Mouse (Mus musculus) limb, embryonic 11.5 days (tissue): Measurements from ENCODE around the gene Zfp141. TPM values are rescaled to one million over a fixed set of nuclear protein-coding genes. Genes with fewer than 3 reads are reported as not detected.

Experiments
- ATAC-seq: fragments of 200-750 bp; cut with Nextera tagmentation; 2 replicates; pipeline ENCODE4 v1.8.0; 2017; ENCODE audit warnings: low read depth; ENCODE audit not compliant: insufficient number of reproducible peaks, low FRiP score, low TSS enrichment
- DNase-seq: peaks from one replicate; pipeline ENCODE4 v3.0.0-alpha.2; 2015; ENCODE audit warnings: low spot score
- H3K27ac ChIP-seq: fragments of 300-500 bp; sonication (generic); replicated peaks from 2 replicates; pipeline ENCODE4 v1.5.1; 2014; ENCODE audit warnings: low read depth, mild to moderate bottlenecking, low read length
- H3K27me3 ChIP-seq: fragments of 300-500 bp; sonication (generic); 2 replicates; pipeline ENCODE4 v1.6.1; 2014; ENCODE audit warnings: mild to moderate bottlenecking, low read length, mixed read lengths; ENCODE audit not compliant: control insufficient read depth, insufficient read depth
- H3K36me3 ChIP-seq: fragments of 300-500 bp; sonication (generic); 2 replicates; pipeline ENCODE4 v1.6.1; 2014; ENCODE audit warnings: mild to moderate bottlenecking, low read length, moderate library complexity, mixed read lengths; ENCODE audit not compliant: control insufficient read depth, insufficient read depth
- H3K4me1 ChIP-seq: fragments of 300-500 bp; sonication (generic); 2 replicates; pipeline ENCODE4 v1.6.1; 2014; ENCODE audit warnings: low read length, mixed read lengths; ENCODE audit not compliant: control insufficient read depth, insufficient read depth
- H3K4me2 ChIP-seq: fragments of 300-500 bp; sonication (generic); 2 replicates; pipeline ENCODE4 v1.6.1; 2014; ENCODE audit warnings: low read depth, mild to moderate bottlenecking, moderate library complexity; ENCODE audit not compliant: severe bottlenecking
- H3K4me3 ChIP-seq: fragments of 300-500 bp; sonication (generic); 2 replicates; pipeline ENCODE4 v1.5.1; 2014; ENCODE audit warnings: low read depth, low read length
- H3K9ac ChIP-seq: fragments of 300-500 bp; sonication (generic); 2 replicates; pipeline ENCODE4 v1.6.1; 2014; ENCODE audit warnings: mild to moderate bottlenecking, low read length
- H3K9me3 ChIP-seq: fragments of 300-500 bp; sonication (generic); 2 replicates; pipeline ENCODE4 v1.6.1; 2016; ENCODE audit warnings: low read length; ENCODE audit not compliant: control insufficient read depth
- WGBS: fragments of 180-500 bp; shearing (Covaris S2); extraction: QIAGEN DNeasy Blood & Tissue Kit; methylation state at CpG from one replicate; pipeline ENCODE4 v1.1.7; 2014; 5-methylcytosine and 5-hydroxymethylcytosine counted together
- polyA plus RNA-seq: library from polyadenylated mRNA; unstranded; fragments of >200 nt; fragmentation: Nextera tagmentation; extraction: Ambion mirVana; gene quantifications from 2 replicates; pipeline ENCODE4 v1.2.1, GENCODE M21; 2014

Gene Zfp141
- polyA plus RNA-seq, 1 experiment from 2014 or later: 14.3 TPM

- no peak for DNase-seq
- H3K4me2 ChIP-seq: no peak overlapping the region
- H3K27me3 ChIP-seq: no peaks in the 10 kb centered on the region
- no peak for ATAC-seq
- H3K36me3 ChIP-seq: no peaks in the 10 kb centered on the region
- H3K4me1 ChIP-seq: no peaks in the 10 kb centered on the region
- no peak overlapping the region for H3K9ac ChIP-seq
- no peak overlapping the region for H3K4me3 ChIP-seq
- peaks cover 17% of the 10 kb centered on the region; the same call in 1 of the 2 replicates for H3K9me3 ChIP-seq
- no peak overlapping the region for H3K27ac ChIP-seq
- 42% methylated on average over 3 of the region's 3 CpGs for WGBS
These were observed 54.9 kb downstream of the Zfp141 start for GRCm38 (mm10) chr7:42450618-42451017.

- H3K4me3 ChIP-seq: no peak within 1 kb of the TSS
- no peak within 1 kb of the TSS for H3K9ac ChIP-seq
- H3K9me3 ChIP-seq: peaks cover 28% of the 10 kb centered on the region; the same call in 1 of the 2 replicates
- no peaks in the 10 kb centered on the region for H3K36me3 ChIP-seq
- no peaks in the 10 kb centered on the region for H3K4me1 ChIP-seq
- H3K27me3 ChIP-seq: no peaks in the 10 kb centered on the region
- H3K4me2 ChIP-seq: no peak within 1 kb of the TSS
- no peak for ATAC-seq
- WGBS: 74% methylated on average over 5 of the region's 5 CpGs
- no peak for DNase-seq
- no peak within 1 kb of the TSS for H3K27ac ChIP-seq
These were observed 57.7 kb downstream of the Zfp141 start, which contains the start of gene 4933421I07Rik for GRCm38 (mm10) chr7:42447850-42448249. Gene 4933421I07Rik (minus strand): TSS chr7:42448120.

- no peaks in the 10 kb centered on the region for H3K27me3 ChIP-seq
- H3K36me3 ChIP-seq: no peaks in the 10 kb centered on the region
- WGBS: 88% methylated on average over 9 of the region's 9 CpGs
- peaks cover 28% of the 10 kb centered on the region; the same call in 1 of the 2 replicates for H3K9me3 ChIP-seq
- DNase-seq (no peak), ATAC-seq (no peak)
- H3K4me3 ChIP-seq: no peak overlapping the region
- no peak overlapping the region for H3K9ac ChIP-seq
- no peak overlapping the region for H3K27ac ChIP-seq
- no peak overlapping the region for H3K4me2 ChIP-seq
- no peaks in the 10 kb centered on the region for H3K4me1 ChIP-seq
These were observed 58.2 kb downstream of the Zfp141 start for GRCm38 (mm10) chr7:42447352-42447751.

Other genes starting within 250 kb of the Zfp141 start
- not detected in 2 replicates for gene Vmn2r61, start 245.7 kb downstream of the Zfp141 start, polyA plus RNA-seq
- not detected in 2 replicates for gene 4933421I07Rik, start 57.6 kb downstream of the Zfp141 start, polyA plus RNA-seq
- 5.6 TPM in 1 of 2 replicates, not detected in the other for gene Gm21028, start 72.8 kb upstream of the Zfp141 start, polyA plus RNA-seq
- 2.4 TPM in 2 replicates for gene Zfp977, start 86.8 kb upstream of the Zfp141 start, polyA plus RNA-seq
- gene Zfp976, start 136.8 kb upstream of the Zfp141 start, polyA plus RNA-seq: 1.8 and 2.7 TPM in 2 replicates
- gene Zfp975, start 187.0 kb upstream of the Zfp141 start, polyA plus RNA-seq: 12.3 and 12.5 TPM in 2 replicates
- not detected in 2 replicates for gene Gm17067, start 221.3 kb upstream of the Zfp141 start, polyA plus RNA-seq